Mouse (Mus musculus): ENCODE results near the gene Pgm5. TPM values are rescaled to one million over a fixed set of nuclear protein-coding genes. Genes with fewer than 3 reads are reported as not detected.

Gene Pgm5
- polyA plus RNA-seq, 1 experiment from 2014 or later = 3.3 TPM

DNA sequence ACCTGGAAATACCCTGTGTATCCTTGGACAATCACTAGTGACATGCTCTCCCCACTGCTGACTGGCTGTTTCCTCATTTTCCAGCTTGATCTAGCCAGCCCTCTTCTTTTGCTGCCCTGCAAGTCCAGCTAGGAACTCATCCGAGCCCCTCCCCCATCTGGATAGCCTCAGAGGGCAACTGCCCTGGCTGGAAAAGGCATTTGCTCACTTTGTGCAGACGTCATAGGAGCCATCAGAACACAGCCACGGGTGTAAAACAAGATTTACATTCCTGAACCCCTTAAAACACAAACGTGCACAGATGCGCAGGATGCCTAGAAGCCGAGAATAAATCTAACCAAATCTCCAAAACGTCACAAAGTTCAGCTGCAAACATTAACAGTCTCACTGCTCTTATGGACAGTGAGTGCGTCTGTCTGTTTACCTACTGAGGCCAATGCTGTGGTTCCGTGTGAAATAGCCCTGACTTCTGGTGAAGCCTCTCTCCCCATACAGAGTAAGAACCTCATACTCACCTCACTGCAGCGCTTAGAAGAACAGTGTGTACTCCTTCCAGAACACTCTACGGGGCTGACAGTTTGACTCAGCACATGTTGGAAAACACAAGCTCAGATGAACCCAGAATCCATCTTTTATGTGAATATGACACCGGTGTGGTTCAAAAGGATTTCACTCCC, 99.0 kb downstream of the Pgm5 start:
- no peak overlapping the region for H3K27ac ChIP-seq (ENCODE audit: low read depth, low read length)
- ATAC-seq = no peak
- H3K9ac ChIP-seq (ENCODE audit: low read depth, low read length) = no peak overlapping the region
- no peak overlapping the region for H3K4me2 ChIP-seq (replicated peaks; ENCODE audit: low read depth)
- H3K9me3 ChIP-seq (ENCODE audit: control insufficient read depth) = no peaks in the 10 kb centered on the region
- no peak overlapping the region for H3K4me3 ChIP-seq (ENCODE audit: low read depth, low read length)
- H3K36me3 ChIP-seq (ENCODE audit: control insufficient read depth, insufficient read depth) = no peaks in the 10 kb centered on the region
- no peaks in the 10 kb centered on the region for H3K4me1 ChIP-seq (replicated peaks; ENCODE audit: control insufficient read depth, insufficient read depth, low read length)
- TF ChIP-seq CTCF (IDR thresholded peaks at IDR 0.05; ENCODE audit: low read depth) = no peak
- no peaks in the 10 kb centered on the region for H3K27me3 ChIP-seq (replicated peaks; ENCODE audit: control insufficient read depth, insufficient read depth, low read length)
- WGBS = 33% methylated on average over 12 of the region's 12 CpGs

GRCm38 (mm10) chr19:24756627-24757026, 105.0 kb downstream of the Pgm5 start:
- H3K9ac ChIP-seq (ENCODE audit: low read depth, low read length) = no peak overlapping the region
- no peaks in the 10 kb centered on the region for H3K27me3 ChIP-seq (replicated peaks; ENCODE audit: control insufficient read depth, insufficient read depth, low read length)
- ATAC-seq = no peak
- H3K36me3 ChIP-seq (ENCODE audit: control insufficient read depth, insufficient read depth) = no peaks in the 10 kb centered on the region
- H3K4me2 ChIP-seq (replicated peaks; ENCODE audit: low read depth) = no peak overlapping the region
- WGBS = 73% methylated on average over 4 of the region's 4 CpGs
- H3K9me3 ChIP-seq (ENCODE audit: control insufficient read depth) = no peaks in the 10 kb centered on the region
- no peak overlapping the region for H3K4me3 ChIP-seq (ENCODE audit: low read depth, low read length)
- H3K27ac ChIP-seq (ENCODE audit: low read depth, low read length) = no peak overlapping the region
- H3K4me1 ChIP-seq (replicated peaks; ENCODE audit: control insufficient read depth, insufficient read depth, low read length) = no peaks in the 10 kb centered on the region
- no peak for TF ChIP-seq CTCF (IDR thresholded peaks at IDR 0.05; ENCODE audit: low read depth)

GRCm38 (mm10) chr19:24754440-24754785, 107.2 kb downstream of the Pgm5 start:
- no peaks in the 10 kb centered on the region for H3K9me3 ChIP-seq (ENCODE audit: control insufficient read depth)
- H3K9ac ChIP-seq (ENCODE audit: low read depth, low read length) = no peak overlapping the region
- no peaks in the 10 kb centered on the region for H3K4me1 ChIP-seq (replicated peaks; ENCODE audit: control insufficient read depth, insufficient read depth, low read length)
- H3K36me3 ChIP-seq (ENCODE audit: control insufficient read depth, insufficient read depth) = no peaks in the 10 kb centered on the region
- H3K4me2 ChIP-seq (replicated peaks; ENCODE audit: low read depth) = no peak overlapping the region
- WGBS = 52% methylated on average over 3 of the region's 3 CpGs
- no peak overlapping the region for H3K27ac ChIP-seq (ENCODE audit: low read depth, low read length)
- H3K4me3 ChIP-seq (ENCODE audit: low read depth, low read length) = no peak overlapping the region
- TF ChIP-seq CTCF (IDR thresholded peaks at IDR 0.05; ENCODE audit: low read depth) = no peak
- ATAC-seq = no peak
- H3K27me3 ChIP-seq (replicated peaks; ENCODE audit: control insufficient read depth, insufficient read depth, low read length) = no peaks in the 10 kb centered on the region

- no peak for ATAC-seq
- Histone ChIP-seq H3K4me3 (ENCODE audit: low read depth, low read length) (no peak overlapping the region), H3K9ac (ENCODE audit: low read depth, low read length) (no peak overlapping the region), H3K4me1 (replicated peaks; ENCODE audit: control insufficient read depth, insufficient read depth, low read length) (no peaks in the 10 kb centered on the region), H3K9me3 (ENCODE audit: control insufficient read depth) (no peaks in the 10 kb centered on the region), H3K27me3 (replicated peaks; ENCODE audit: control insufficient read depth, insufficient read depth, low read length) (no peaks in the 10 kb centered on the region), H3K4me2 (replicated peaks; ENCODE audit: low read depth) (no peak overlapping the region), H3K27ac (ENCODE audit: low read depth, low read length) (no peak overlapping the region), H3K36me3 (ENCODE audit: control insufficient read depth, insufficient read depth) (no peaks in the 10 kb centered on the region)
- WGBS = 44% methylated on average over 14 of the region's 14 CpGs
- no peak for TF ChIP-seq CTCF (IDR thresholded peaks at IDR 0.05; ENCODE audit: low read depth)
Observed at GRCm38 (mm10) chr19:24753617-24754439, 107.8 kb downstream of the Pgm5 start.

DNA sequence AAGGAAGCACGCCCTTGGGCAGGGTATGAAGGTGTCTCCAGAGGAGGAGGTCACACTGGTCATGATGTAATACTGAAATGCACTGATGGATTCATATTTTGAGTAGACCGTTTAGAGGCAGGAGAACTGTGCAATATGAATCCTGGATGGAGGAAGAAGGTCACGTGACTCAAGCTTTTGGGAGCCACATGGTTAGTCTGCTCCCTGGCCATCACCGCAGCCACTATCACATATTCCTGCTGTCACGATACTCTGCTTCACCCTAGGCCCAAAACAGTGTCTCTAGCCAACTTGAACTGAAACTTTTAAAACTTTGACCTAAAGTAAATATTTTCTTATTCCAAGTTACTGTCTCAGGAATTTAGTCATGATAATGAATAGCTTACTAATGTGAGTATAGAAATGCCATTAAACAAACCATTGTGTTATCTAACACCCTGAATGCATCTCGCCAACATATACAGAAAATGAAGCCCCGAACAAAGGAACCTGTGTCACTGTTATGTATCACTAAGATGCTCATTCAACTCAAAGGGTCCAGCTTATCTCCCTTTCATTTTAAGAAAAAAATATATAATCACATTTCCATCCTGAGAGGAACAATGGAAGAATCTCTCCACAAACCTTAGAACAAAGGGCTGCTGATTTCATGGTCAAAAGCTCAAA, 108.6 kb downstream of the Pgm5 start:
- no peak overlapping the region for H3K27ac ChIP-seq (ENCODE audit: low read depth, low read length)
- H3K27me3 ChIP-seq (replicated peaks; ENCODE audit: control insufficient read depth, insufficient read depth, low read length) = no peaks in the 10 kb centered on the region
- TF ChIP-seq CTCF (IDR thresholded peaks at IDR 0.05; ENCODE audit: low read depth) = no peak
- no peak overlapping the region for H3K4me3 ChIP-seq (ENCODE audit: low read depth, low read length)
- no peaks in the 10 kb centered on the region for H3K4me1 ChIP-seq (replicated peaks; ENCODE audit: control insufficient read depth, insufficient read depth, low read length)
- ATAC-seq = no peak
- H3K4me2 ChIP-seq (replicated peaks; ENCODE audit: low read depth) = no peak overlapping the region
- 81% methylated on average over 7 of the region's 7 CpGs for WGBS
- H3K9me3 ChIP-seq (ENCODE audit: control insufficient read depth) = no peaks in the 10 kb centered on the region
- H3K9ac ChIP-seq (ENCODE audit: low read depth, low read length) = no peak overlapping the region
- H3K36me3 ChIP-seq (ENCODE audit: control insufficient read depth, insufficient read depth) = no peaks in the 10 kb centered on the region

GRCm38 (mm10) chr19:24746266-24746875, 115.3 kb downstream of the Pgm5 start:
- Histone ChIP-seq H3K4me2 (replicated peaks; ENCODE audit: low read depth) (no peak overlapping the region), H3K27me3 (replicated peaks; ENCODE audit: control insufficient read depth, insufficient read depth, low read length) (no peaks in the 10 kb centered on the region), H3K36me3 (ENCODE audit: control insufficient read depth, insufficient read depth) (no peaks in the 10 kb centered on the region), H3K9me3 (ENCODE audit: control insufficient read depth) (no peaks in the 10 kb centered on the region), H3K4me1 (replicated peaks; ENCODE audit: control insufficient read depth, insufficient read depth, low read length) (no peaks in the 10 kb centered on the region), H3K27ac (ENCODE audit: low read depth, low read length) (no peak overlapping the region), H3K4me3 (ENCODE audit: low read depth, low read length) (no peak overlapping the region), H3K9ac (ENCODE audit: low read depth, low read length) (no peak overlapping the region)
- WGBS = 69% methylated on average over 4 of the region's 4 CpGs
- no peak for ATAC-seq
- no peak for TF ChIP-seq CTCF (IDR thresholded peaks at IDR 0.05; ENCODE audit: low read depth)

All from intestine, postnatal 0 days (tissue).